Mouse (Mus musculus) kidney, postnatal 0 days (tissue): ENCODE data around the gene Hepacam2. TPM values are rescaled to one million over a fixed set of nuclear protein-coding genes. Genes with fewer than 3 reads are reported as not detected.

ENCODE experiments used
- ATAC-seq: fragments of 200-750 bp; cut with Nextera tagmentation; replicated peaks from 2 replicates; pipeline ENCODE4 v1.8.0; 2017; ENCODE audit warnings: low read depth, moderate number of reproducible peaks, moderate TSS enrichment, moderate library complexity; ENCODE audit not compliant: low FRiP score
- DNase-seq: peaks from one replicate; pipeline ENCODE4 v3.0.0-alpha.2; 2016; ENCODE audit warnings: low spot score
- H3K27ac ChIP-seq: fragments of 300-500 bp; sonication (generic); 2 replicates; pipeline ENCODE4 v1.5.1; 2014; ENCODE audit warnings: mild to moderate bottlenecking
- H3K27me3 ChIP-seq: fragments of 300-500 bp; sonication (generic); 2 replicates; pipeline ENCODE4 v1.6.1; 2014; ENCODE audit warnings: low read length, mixed read lengths; ENCODE audit not compliant: insufficient read depth
- H3K36me3 ChIP-seq: fragments of 300-500 bp; sonication (generic); 2 replicates; pipeline ENCODE4 v1.6.1; 2014; ENCODE audit warnings: low read length, mixed read lengths; ENCODE audit not compliant: insufficient read depth
- H3K4me1 ChIP-seq: fragments of 300-500 bp; sonication (generic); replicated peaks from 2 replicates; pipeline ENCODE4 v1.6.1; 2014; ENCODE audit warnings: antibody characterized with exemption, low read length, mixed read lengths; ENCODE audit not compliant: insufficient read depth
- H3K4me2 ChIP-seq: fragments of 300-500 bp; sonication (generic); 2 replicates; pipeline ENCODE4 v1.6.1; 2014; ENCODE audit warnings: mild to moderate bottlenecking, low read length, moderate library complexity, mixed read lengths
- H3K4me3 ChIP-seq: fragments of 300-500 bp; sonication (generic); replicated peaks from 2 replicates; pipeline ENCODE4 v1.5.1; 2014; ENCODE audit warnings: low read depth, low read length
- H3K9ac ChIP-seq: fragments of 300-500 bp; sonication (generic); 2 replicates; pipeline ENCODE4 v1.6.1; 2014; ENCODE audit warnings: low read depth, low read length
- H3K9me3 ChIP-seq: fragments of 300-500 bp; sonication (generic); replicated peaks from 2 replicates; pipeline ENCODE4 v1.6.1; 2016; ENCODE audit warnings: low read length, inconsistent platforms, mixed read lengths
- CTCF ChIP-seq: IDR thresholded peaks from 2 replicates; pipeline ENCODE4 v1.5.1; 2016; ENCODE audit warnings: antibody characterized with exemption, low read depth, mild to moderate bottlenecking, moderate library complexity
- WGBS: fragments of 180-500 bp; shearing (Covaris S2); extraction: QIAGEN DNeasy Blood & Tissue Kit; methylation state at CpG from one replicate; pipeline ENCODE4 v1.1.7; 2014; 5-methylcytosine and 5-hydroxymethylcytosine counted together
- polyA plus RNA-seq: library from polyadenylated mRNA; unstranded; fragments of >200 nt; fragmentation: Nextera tagmentation; extraction: Ambion mirVana; gene quantifications from 2 replicates; pipeline ENCODE4 v1.2.1, GENCODE M21; 2015

The Hepacam2 gene
- polyA plus RNA-seq, 1 experiment from 2014 or later = 9.6 TPM

DNA sequence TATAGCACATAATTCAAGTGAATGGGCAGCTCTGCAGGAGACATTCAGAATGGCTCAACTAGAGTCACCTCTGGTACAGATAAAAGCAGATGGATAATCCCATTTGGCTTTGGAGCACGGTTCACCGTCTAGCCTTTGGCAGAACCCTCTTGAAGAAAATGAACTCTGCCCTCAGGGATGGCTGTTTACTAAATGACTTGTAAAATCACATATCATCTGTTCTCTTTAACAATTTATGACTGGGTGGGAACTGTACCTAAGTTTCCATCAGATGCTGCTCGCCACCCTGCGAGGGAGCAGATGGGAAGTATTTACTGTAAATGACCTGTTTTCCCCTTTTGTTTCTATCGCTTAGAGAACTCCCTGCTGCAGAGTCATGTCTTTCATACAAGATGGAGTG lies 18.2 kb downstream of the Hepacam2 start:
- no peak overlapping the region for H3K4me2 ChIP-seq
- no peaks in the 10 kb centered on the region for H3K36me3 ChIP-seq
- no peak for DNase-seq
- no peak overlapping the region for H3K27ac ChIP-seq
- no peaks in the 10 kb centered on the region for H3K27me3 ChIP-seq
- H3K9me3 ChIP-seq = no peaks in the 10 kb centered on the region
- no peak overlapping the region for H3K9ac ChIP-seq
- no peak for ATAC-seq
- no peak for TF ChIP-seq CTCF
- 55% methylated on average over 5 of the region's 5 CpGs for WGBS
- no peaks in the 10 kb centered on the region for H3K4me1 ChIP-seq
- no peak overlapping the region for H3K4me3 ChIP-seq

DNA sequence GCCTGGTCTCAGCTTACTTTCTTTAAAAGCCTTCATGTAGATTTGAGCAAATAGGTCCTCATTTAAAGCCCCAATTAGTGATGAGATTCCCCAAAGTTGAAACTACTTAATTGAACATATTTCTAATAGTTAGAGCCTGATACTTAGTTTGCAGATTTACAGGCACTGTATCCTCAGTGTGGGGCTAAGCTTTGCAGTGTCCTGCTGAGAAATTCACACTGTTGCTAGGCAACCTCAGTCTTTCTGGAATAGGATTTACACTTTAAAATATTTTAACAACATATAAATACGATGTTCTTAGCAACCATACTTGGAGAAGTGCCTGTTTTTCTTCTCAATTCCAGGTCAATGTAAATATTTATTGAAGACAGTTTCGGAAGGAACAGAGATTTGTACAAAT lies 21.8 kb downstream of the Hepacam2 start:
- no peak for TF ChIP-seq CTCF
- Histone ChIP-seq H3K9me3 (no peaks in the 10 kb centered on the region), H3K4me1 (no peaks in the 10 kb centered on the region), H3K27ac (no peak overlapping the region), H3K36me3 (no peaks in the 10 kb centered on the region), H3K9ac (no peak overlapping the region), H3K4me2 (no peak overlapping the region), H3K27me3 (no peaks in the 10 kb centered on the region), H3K4me3 (no peak overlapping the region)
- ATAC-seq (no peak), DNase-seq (no peak)
- 63% methylated on average over 2 of the region's 2 CpGs for WGBS

DNA sequence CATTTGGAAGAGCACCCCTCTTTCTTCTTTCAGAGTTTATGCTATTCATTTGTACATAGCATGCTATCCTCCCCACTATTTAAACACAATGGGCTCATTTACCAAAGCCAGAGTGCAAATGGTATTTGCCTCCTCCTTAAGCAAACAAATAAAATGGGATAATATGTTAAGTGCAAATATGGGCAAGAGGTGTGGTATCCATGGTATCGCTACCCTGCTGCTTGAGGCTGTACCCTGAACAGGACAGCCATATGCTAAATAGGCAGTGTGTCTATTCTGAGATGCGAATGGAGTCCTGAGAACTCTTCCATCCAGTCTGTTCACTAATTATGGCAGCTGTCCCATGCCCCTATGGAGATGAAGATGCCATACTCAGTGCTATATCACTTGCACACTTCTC lies 27.4 kb downstream of the Hepacam2 start:
- Histone ChIP-seq H3K36me3 (no peaks in the 10 kb centered on the region), H3K27ac (no peak overlapping the region), H3K4me3 (no peak overlapping the region), H3K4me2 (no peak overlapping the region), H3K27me3 (no peaks in the 10 kb centered on the region), H3K9me3 (no peaks in the 10 kb centered on the region), H3K9ac (no peak overlapping the region), H3K4me1 (no peaks in the 10 kb centered on the region)
- DNase-seq (no peak), ATAC-seq (no peak)
- no peak for TF ChIP-seq CTCF
- 72% methylated on average over 2 of the region's 2 CpGs for WGBS

DNA sequence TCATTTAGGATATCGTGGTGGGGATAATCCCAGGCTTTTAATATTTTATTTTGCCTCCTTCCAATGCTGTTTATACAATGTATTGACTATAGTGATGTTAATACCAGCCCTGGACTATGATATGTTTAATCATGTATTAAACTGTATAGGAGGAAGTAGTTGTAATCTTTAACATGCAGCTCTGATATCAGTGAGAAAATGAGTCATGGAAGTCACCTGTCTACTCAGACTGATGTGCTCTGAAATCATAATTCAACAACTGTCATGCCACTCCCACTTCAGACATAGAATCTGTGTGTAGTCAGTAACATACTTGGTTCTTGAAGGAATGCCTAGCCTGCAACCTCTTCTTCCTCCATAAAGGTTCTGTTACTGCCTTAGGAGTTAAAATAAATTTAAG lies 29.5 kb downstream of the Hepacam2 start:
- ATAC-seq = no peak
- Histone ChIP-seq H3K9ac (no peak overlapping the region), H3K9me3 (no peaks in the 10 kb centered on the region), H3K36me3 (no peaks in the 10 kb centered on the region), H3K27me3 (no peaks in the 10 kb centered on the region), H3K4me1 (no peaks in the 10 kb centered on the region), H3K4me2 (no peak overlapping the region), H3K27ac (no peak overlapping the region), H3K4me3 (no peak overlapping the region)
- DNase-seq = no peak
- 71% methylated on average over 1 of the region's 1 CpGs for WGBS
- no peak for TF ChIP-seq CTCF

DNA sequence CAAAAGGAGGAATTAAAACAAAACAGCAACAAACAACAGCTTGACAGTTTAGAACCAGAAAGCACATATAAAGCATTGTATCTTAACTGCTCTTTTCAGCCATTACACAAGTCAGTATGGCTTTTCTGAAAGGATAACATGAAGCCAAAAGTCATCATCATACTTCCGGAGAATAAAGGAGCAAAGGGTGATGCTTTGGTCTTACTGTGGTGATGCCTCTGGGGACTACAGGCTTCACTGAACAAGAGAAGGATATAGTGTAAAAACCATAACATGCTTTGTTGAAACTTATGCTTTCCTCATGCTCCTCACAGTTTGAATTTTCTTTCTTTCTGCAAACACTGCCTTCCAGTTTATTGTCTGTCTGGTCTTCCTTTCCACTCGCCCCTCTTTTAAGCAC lies 34.5 kb downstream of the Hepacam2 start:
- H3K9ac ChIP-seq = no peak overlapping the region
- H3K27me3 ChIP-seq = no peaks in the 10 kb centered on the region
- no peak overlapping the region for H3K4me3 ChIP-seq
- no peaks in the 10 kb centered on the region for H3K4me1 ChIP-seq
- DNase-seq = no peak
- 72% methylated on average over 2 of the region's 2 CpGs for WGBS
- H3K27ac ChIP-seq = no peak overlapping the region
- H3K9me3 ChIP-seq = no peaks in the 10 kb centered on the region
- no peak for ATAC-seq
- no peak for TF ChIP-seq CTCF
- no peaks in the 10 kb centered on the region for H3K36me3 ChIP-seq
- no peak overlapping the region for H3K4me2 ChIP-seq

DNA sequence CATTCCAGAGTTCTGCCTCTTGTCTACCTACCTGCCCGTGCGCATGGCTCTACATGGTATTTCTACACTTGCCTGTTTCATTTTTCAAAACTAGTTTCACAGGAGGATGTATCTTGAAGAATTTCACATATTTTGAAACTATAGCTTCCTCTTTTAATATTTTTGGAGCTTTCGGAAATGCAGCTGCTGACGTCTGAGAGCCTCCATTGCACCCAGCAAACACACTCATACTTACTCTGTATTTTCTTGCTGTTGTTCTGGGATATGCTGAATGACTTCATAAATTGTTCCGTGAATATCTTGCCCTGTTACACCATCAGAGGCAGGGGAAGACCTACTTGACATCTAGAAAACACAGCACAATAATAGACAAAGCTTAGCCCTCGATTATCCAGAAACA lies 35.1 kb downstream of the Hepacam2 start:
- no peak for ATAC-seq
- H3K4me2 ChIP-seq = no peak overlapping the region
- H3K4me1 ChIP-seq = no peaks in the 10 kb centered on the region
- no peak overlapping the region for H3K9ac ChIP-seq
- no peak for TF ChIP-seq CTCF
- no peak overlapping the region for H3K4me3 ChIP-seq
- WGBS = 71% methylated on average over 6 of the region's 6 CpGs
- H3K36me3 ChIP-seq = no peaks in the 10 kb centered on the region
- H3K27ac ChIP-seq = no peak overlapping the region
- no peak for DNase-seq
- H3K27me3 ChIP-seq = no peaks in the 10 kb centered on the region
- no peaks in the 10 kb centered on the region for H3K9me3 ChIP-seq

DNA sequence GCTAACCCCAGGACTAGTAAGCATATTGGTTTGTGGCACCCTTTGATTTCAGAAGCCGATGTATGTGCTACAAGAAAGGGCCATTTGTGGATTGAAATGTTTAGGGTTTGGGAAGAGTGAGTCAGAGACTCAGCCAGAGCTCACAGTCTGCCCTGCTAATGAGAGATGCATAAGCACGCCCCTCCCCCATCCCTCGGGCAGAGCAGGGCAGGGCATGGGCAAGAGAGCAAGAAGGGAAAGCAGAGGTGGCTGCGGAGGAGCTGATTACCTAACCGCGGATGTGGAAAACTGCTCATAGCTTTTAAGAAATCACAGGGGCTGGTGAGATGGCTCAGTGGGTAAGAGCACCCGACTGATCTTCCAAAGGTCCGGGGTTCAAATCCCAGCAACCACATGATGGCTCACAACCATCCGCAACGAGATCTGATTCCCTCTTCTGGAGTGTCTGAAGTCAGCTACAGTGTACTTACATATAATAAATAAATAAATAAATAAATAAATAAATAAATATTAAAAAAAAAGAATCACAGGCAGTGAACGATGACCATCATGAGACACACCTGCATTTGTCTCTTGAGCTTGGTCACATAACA lies 42.1 kb downstream of the Hepacam2 start:
- H3K27ac ChIP-seq = no peak overlapping the region
- no peaks in the 10 kb centered on the region for H3K9me3 ChIP-seq
- H3K4me3 ChIP-seq = no peak overlapping the region
- H3K27me3 ChIP-seq = no peaks in the 10 kb centered on the region
- H3K36me3 ChIP-seq = no peaks in the 10 kb centered on the region
- no peak for TF ChIP-seq CTCF
- no peak overlapping the region for H3K9ac ChIP-seq
- ATAC-seq (peak; percentile 92), DNase-seq (peak; percentile 19)
- no peak overlapping the region for H3K4me2 ChIP-seq
- WGBS = 56% methylated on average over 11 of the region's 11 CpGs
- H3K4me1 ChIP-seq = no peaks in the 10 kb centered on the region
